Mouse (Mus musculus): ENCODE data around the gene Iqub. TPM values are rescaled to one million over a fixed set of nuclear protein-coding genes. Genes with fewer than 3 reads are reported as not detected.

Gene Iqub
- 0.07 and 0.19 TPM in 2 replicates for polyA plus RNA-seq (2016; fragmentation: Nextera tagmentation; extraction: Ambion mirVana)

- no peaks in the 10 kb centered on the region for H3K9me3 ChIP-seq
- DNase-seq (ENCODE audit: extremely low spot score, low spot score) = peak; percentile 60
- peaks cover 13% of the 10 kb centered on the region for H3K4me1 ChIP-seq
- WGBS = 24% methylated on average over 13 of the region's 13 CpGs
- H3K27ac ChIP-seq = peak within 1 kb of the TSS; percentile 36
- H3K27me3 ChIP-seq (ENCODE audit: poor library complexity, severe bottlenecking) = no peaks in the 10 kb centered on the region
- 0 out of 2 replicates have a peak within 1 kb of the TSS, but pooled peaks have one; percentile 2 for H3K4me3 ChIP-seq
- peaks cover 18% of the 10 kb centered on the region for H3K36me3 ChIP-seq (replicated peaks)
Measured at GRCm38 (mm10) chr6:24514552-24515284, at the start of gene Iqub. Iqub (minus strand) TSS chr6:24515067.

- Histone ChIP-seq H3K4me1 (no peaks in the 10 kb centered on the region), H3K27ac (no peak overlapping the region), H3K27me3 (ENCODE audit: poor library complexity, severe bottlenecking) (no peaks in the 10 kb centered on the region), H3K36me3 (replicated peaks) (no peaks in the 10 kb centered on the region), H3K9me3 (no peaks in the 10 kb centered on the region), H3K4me3 (no peak overlapping the region)
- no peak for DNase-seq (ENCODE audit: extremely low spot score, low spot score)
- 85% methylated on average over 9 of the region's 9 CpGs for WGBS
Measured at GRCm38 (mm10) chr6:24564081-24564480, 49.2 kb upstream of the Iqub start.

DNA sequence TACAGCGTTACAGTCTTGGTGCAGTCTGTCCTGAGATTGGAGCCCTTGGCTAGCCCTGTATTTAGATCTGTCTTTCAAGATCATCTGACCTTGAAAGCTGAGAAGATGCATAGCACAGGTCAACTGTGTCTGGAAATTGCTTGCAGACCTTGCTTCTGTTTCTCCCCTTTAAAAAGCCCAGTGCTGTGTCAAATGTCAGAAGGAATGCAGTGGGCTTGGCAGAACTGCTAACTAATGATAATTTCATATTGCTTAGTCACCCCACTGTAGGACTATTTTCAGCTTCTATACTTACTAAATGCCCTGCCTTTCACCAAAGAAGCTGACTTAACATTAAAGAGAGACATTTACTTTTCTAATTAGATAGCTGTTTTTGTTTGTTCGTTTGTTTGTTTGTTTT, 40.6 kb upstream of the Iqub start:
- no peak overlapping the region for H3K27ac ChIP-seq
- no peak for DNase-seq (ENCODE audit: extremely low spot score, low spot score)
- H3K27me3 ChIP-seq (ENCODE audit: poor library complexity, severe bottlenecking) = no peaks in the 10 kb centered on the region
- 78% methylated on average over 2 of the region's 2 CpGs for WGBS
- no peaks in the 10 kb centered on the region for H3K36me3 ChIP-seq (replicated peaks)
- H3K4me3 ChIP-seq = no peak overlapping the region
- no peaks in the 10 kb centered on the region for H3K9me3 ChIP-seq
- no peaks in the 10 kb centered on the region for H3K4me1 ChIP-seq

DNA sequence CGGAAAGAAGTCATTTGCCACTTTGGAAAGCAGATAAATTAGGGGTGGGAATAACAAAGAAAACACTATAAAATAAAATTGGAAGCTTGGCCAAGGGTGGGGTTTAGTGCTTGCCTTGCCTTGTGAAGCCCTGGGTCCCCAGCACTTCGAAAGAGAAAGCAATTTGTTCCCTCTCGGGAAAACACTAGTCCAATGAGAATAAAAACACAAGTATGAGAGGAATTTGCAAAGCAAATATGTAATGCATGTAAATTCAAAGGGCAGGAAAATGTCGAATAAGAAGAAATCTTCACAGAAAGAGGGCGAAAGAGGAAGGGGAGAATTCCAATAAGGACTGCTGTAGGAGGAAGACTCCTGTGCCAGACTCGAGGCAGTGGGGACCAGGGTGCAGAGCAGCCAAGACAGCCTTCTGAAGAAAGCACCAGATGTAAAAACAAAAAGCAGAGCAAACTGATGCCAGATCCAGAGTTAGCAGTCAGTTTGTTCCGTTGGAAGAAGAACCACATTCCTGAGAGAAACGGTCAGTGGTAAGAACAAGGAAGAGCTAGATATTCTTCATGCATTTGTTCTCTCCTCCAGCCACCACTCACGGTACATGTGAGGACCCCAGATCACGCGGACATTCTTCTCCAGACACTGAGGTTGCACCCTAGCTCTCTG, 39.7 kb upstream of the Iqub start:
- Histone ChIP-seq H3K4me1 (no peaks in the 10 kb centered on the region), H3K4me3 (no peak overlapping the region), H3K27me3 (ENCODE audit: poor library complexity, severe bottlenecking) (no peaks in the 10 kb centered on the region), H3K36me3 (replicated peaks) (no peaks in the 10 kb centered on the region), H3K9me3 (no peaks in the 10 kb centered on the region), H3K27ac (no peak overlapping the region)
- WGBS = 83% methylated on average over 11 of the region's 11 CpGs
- DNase-seq (ENCODE audit: extremely low spot score, low spot score) = no peak

GRCm38 (mm10) chr6:24552046-24552445, 37.2 kb upstream of the Iqub start:
- no peaks in the 10 kb centered on the region for H3K9me3 ChIP-seq
- 86% methylated on average over 7 of the region's 7 CpGs for WGBS
- H3K4me1 ChIP-seq = no peaks in the 10 kb centered on the region
- no peaks in the 10 kb centered on the region for H3K36me3 ChIP-seq (replicated peaks)
- H3K27me3 ChIP-seq (ENCODE audit: poor library complexity, severe bottlenecking) = no peaks in the 10 kb centered on the region
- no peak overlapping the region for H3K4me3 ChIP-seq
- no peak overlapping the region for H3K27ac ChIP-seq
- no peak for DNase-seq (ENCODE audit: extremely low spot score, low spot score)

- WGBS = 91% methylated on average over 2 of the region's 2 CpGs
Measured at GRCm38 (mm10) chr6:24549801-24550200, 34.9 kb upstream of the Iqub start.

GRCm38 (mm10) chr6:24546716-24547420, 32.0 kb upstream of the Iqub start:
- H3K27me3 ChIP-seq (ENCODE audit: poor library complexity, severe bottlenecking) = no peaks in the 10 kb centered on the region
- H3K36me3 ChIP-seq (replicated peaks) = no peaks in the 10 kb centered on the region
- no peak overlapping the region for H3K27ac ChIP-seq
- no peaks in the 10 kb centered on the region for H3K9me3 ChIP-seq
- WGBS = 89% methylated on average over 1 of the region's 1 CpGs
- DNase-seq (ENCODE audit: extremely low spot score, low spot score) = no peak
- no peak overlapping the region for H3K4me3 ChIP-seq
- no peaks in the 10 kb centered on the region for H3K4me1 ChIP-seq

More at GRCm38 (mm10) chr6:24549801-24550200, 34.9 kb upstream of the Iqub start:
- H3K36me3 ChIP-seq (replicated peaks) = no peaks in the 10 kb centered on the region
- H3K27me3 ChIP-seq (ENCODE audit: poor library complexity, severe bottlenecking) = no peaks in the 10 kb centered on the region
- H3K27ac ChIP-seq = no peak overlapping the region
- no peaks in the 10 kb centered on the region for H3K4me1 ChIP-seq
- DNase-seq (ENCODE audit: extremely low spot score, low spot score) = no peak
- H3K4me3 ChIP-seq = no peak overlapping the region
- no peaks in the 10 kb centered on the region for H3K9me3 ChIP-seq

- DNase-seq (ENCODE audit: extremely low spot score, low spot score) = no peak
- Histone ChIP-seq H3K36me3 (replicated peaks) (no peaks in the 10 kb centered on the region), H3K4me1 (no peaks in the 10 kb centered on the region), H3K27ac (no peak overlapping the region), H3K4me3 (no peak overlapping the region), H3K27me3 (ENCODE audit: poor library complexity, severe bottlenecking) (no peaks in the 10 kb centered on the region), H3K9me3 (no peaks in the 10 kb centered on the region)
- 82% methylated on average over 6 of the region's 6 CpGs for WGBS
Measured at GRCm38 (mm10) chr6:24543119-24543591, 28.3 kb upstream of the Iqub start.

- Histone ChIP-seq H3K36me3 (replicated peaks) (no peaks in the 10 kb centered on the region), H3K9me3 (no peaks in the 10 kb centered on the region), H3K27ac (no peak overlapping the region), H3K27me3 (ENCODE audit: poor library complexity, severe bottlenecking) (no peaks in the 10 kb centered on the region), H3K4me3 (no peak overlapping the region), H3K4me1 (no peaks in the 10 kb centered on the region)
- no peak for DNase-seq (ENCODE audit: extremely low spot score, low spot score)
Measured at GRCm38 (mm10) chr6:24542393-24542792, 27.5 kb upstream of the Iqub start.

DNA sequence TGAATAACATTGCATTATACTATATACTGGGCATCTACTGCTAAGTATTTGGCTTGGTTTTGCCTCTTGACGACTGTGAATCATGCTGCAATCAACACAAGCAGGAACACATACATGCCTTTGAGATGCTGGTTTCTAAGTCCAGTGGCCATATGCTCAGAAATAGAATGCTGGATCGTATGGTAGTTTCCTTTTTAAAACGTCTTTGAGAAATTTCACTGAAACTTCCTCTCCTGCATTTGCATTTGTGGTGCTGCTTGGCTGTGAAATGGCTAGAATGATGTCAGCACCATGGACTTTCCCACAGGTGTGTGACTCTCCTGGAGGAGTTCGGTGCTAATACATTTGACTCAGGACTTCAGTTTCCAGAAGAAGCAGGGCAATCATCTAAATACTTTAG, 25.2 kb upstream of the Iqub start:
- H3K4me3 ChIP-seq = no peak overlapping the region
- H3K4me1 ChIP-seq = no peaks in the 10 kb centered on the region
- DNase-seq (ENCODE audit: extremely low spot score, low spot score) = no peak
- H3K27ac ChIP-seq = no peak overlapping the region
- 82% methylated on average over 4 of the region's 4 CpGs for WGBS
- no peaks in the 10 kb centered on the region for H3K36me3 ChIP-seq (replicated peaks)
- H3K27me3 ChIP-seq (ENCODE audit: poor library complexity, severe bottlenecking) = no peaks in the 10 kb centered on the region
- H3K9me3 ChIP-seq = no peaks in the 10 kb centered on the region

DNA sequence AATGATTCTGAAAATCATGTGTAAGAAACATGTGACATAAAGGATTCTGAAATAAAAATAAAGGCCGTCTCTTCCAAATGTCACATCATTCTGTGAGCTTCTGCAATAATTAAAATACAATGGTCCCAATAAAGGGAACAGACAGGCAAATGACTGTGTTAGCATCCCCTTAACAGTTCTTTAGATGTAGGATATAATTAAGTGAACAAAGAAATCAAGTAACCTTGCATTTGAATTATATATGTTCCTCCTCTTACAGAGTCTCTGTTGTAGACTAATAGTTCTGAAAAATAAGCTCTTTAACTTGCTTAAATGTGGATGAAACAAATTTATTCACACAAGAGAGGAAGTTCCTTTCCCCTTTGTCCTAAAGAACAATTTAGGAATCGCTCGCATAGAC, 23.6 kb upstream of the Iqub start:
- no peak for DNase-seq (ENCODE audit: extremely low spot score, low spot score)
- H3K27ac ChIP-seq = no peak overlapping the region
- H3K36me3 ChIP-seq (replicated peaks) = no peaks in the 10 kb centered on the region
- no peak overlapping the region for H3K4me3 ChIP-seq
- WGBS = 87% methylated on average over 3 of the region's 3 CpGs
- H3K4me1 ChIP-seq = no peaks in the 10 kb centered on the region
- no peaks in the 10 kb centered on the region for H3K9me3 ChIP-seq
- no peaks in the 10 kb centered on the region for H3K27me3 ChIP-seq (ENCODE audit: poor library complexity, severe bottlenecking)

DNA sequence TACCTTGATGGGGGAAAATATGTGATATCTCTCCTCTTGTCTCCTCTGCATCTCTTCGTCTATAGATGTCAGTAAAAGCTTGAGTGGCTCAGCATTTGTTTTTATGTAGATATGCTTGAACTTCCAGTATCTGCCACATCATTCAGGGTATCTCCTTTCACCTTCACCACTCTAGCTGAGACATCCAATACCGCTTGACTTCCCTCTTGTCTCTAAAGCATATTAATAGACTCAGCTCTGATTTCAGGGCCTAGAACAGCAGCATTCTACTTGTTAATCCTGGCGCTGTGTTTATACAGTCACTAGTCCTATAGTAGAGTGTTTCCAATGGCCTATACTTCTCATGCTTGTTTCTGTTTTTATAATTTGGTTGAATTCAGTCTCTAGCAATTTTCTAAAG, 17.9 kb upstream of the Iqub start:
- no peaks in the 10 kb centered on the region for H3K9me3 ChIP-seq
- H3K27ac ChIP-seq = no peak overlapping the region
- H3K27me3 ChIP-seq (ENCODE audit: poor library complexity, severe bottlenecking) = no peaks in the 10 kb centered on the region
- 84% methylated on average over 3 of the region's 3 CpGs for WGBS
- H3K4me1 ChIP-seq = peaks cover 14% of the 10 kb centered on the region
- H3K36me3 ChIP-seq (replicated peaks) = no peaks in the 10 kb centered on the region
- DNase-seq (ENCODE audit: extremely low spot score, low spot score) = no peak
- no peak overlapping the region for H3K4me3 ChIP-seq
